Mouse (Mus musculus) G1E-ER4 (cell line): ENCODE measurements around the gene Impdh2. TPM values are rescaled to one million over a fixed set of nuclear protein-coding genes. Genes with fewer than 3 reads are reported as not detected.

Experiments used
- GATA1 ChIP-seq: IDR thresholded peaks from one replicate; pipeline ENCODE4 v1.8.0; 2012; ENCODE audit warnings: low read length, inconsistent platforms
- polyA plus RNA-seq: library from polyadenylated mRNA; stranded (reverse); fragments of >175 nt; gene quantifications from 2 replicates; pipeline ENCODE4 v1.2.3, GENCODE M21; 2012

Impdh2 gene
- polyA plus RNA-seq, result 146 and 164 TPM in 2 replicates

- TF ChIP-seq GATA1, result no peak
Measured at GRCm38 (mm10) chr9:108560227-108560841, at the start of gene Impdh2. Impdh2 (plus strand) TSS chr9:108560286.

GRCm38 (mm10) chr9:108516380-108517251, 43.5 kb upstream of the Impdh2 start, which contains the start of gene Qrich1:
Qrich1 (plus strand) TSS chr9:108516806.
- TF ChIP-seq GATA1, result no peak

- TF ChIP-seq GATA1, result no peak
Measured at GRCm38 (mm10) chr9:108517253-108517930, 42.7 kb upstream of the Impdh2 start.

GRCm38 (mm10) chr9:108517931-108518332, 42.2 kb upstream of the Impdh2 start:
- TF ChIP-seq GATA1, result no peak

- no peak for TF ChIP-seq GATA1
Measured at GRCm38 (mm10) chr9:108521604-108522003, 38.5 kb upstream of the Impdh2 start.

GRCm38 (mm10) chr9:108523341-108523740, 36.7 kb upstream of the Impdh2 start:
- no peak for TF ChIP-seq GATA1

- TF ChIP-seq GATA1, result no peak
Measured at GRCm38 (mm10) chr9:108525400-108525799, 34.7 kb upstream of the Impdh2 start.

- no peak for TF ChIP-seq GATA1
Measured at GRCm38 (mm10) chr9:108530954-108531353, 29.1 kb upstream of the Impdh2 start.

GRCm38 (mm10) chr9:108531496-108531895, 28.6 kb upstream of the Impdh2 start:
- no peak for TF ChIP-seq GATA1

GRCm38 (mm10) chr9:108540846-108541245, 19.2 kb upstream of the Impdh2 start:
- no peak for TF ChIP-seq GATA1

GRCm38 (mm10) chr9:108545986-108546385, 14.1 kb upstream of the Impdh2 start:
- TF ChIP-seq GATA1, result no peak

- no peak for TF ChIP-seq GATA1
Measured at GRCm38 (mm10) chr9:108546875-108547274, 13.2 kb upstream of the Impdh2 start.

- no peak for TF ChIP-seq GATA1
Measured at GRCm38 (mm10) chr9:108559169-108559568, 917 bp upstream of the Impdh2 start.

GRCm38 (mm10) chr9:108563671-108564070, 3.6 kb downstream of the Impdh2 start:
- no peak for TF ChIP-seq GATA1

- no peak for TF ChIP-seq GATA1
Measured at GRCm38 (mm10) chr9:108564131-108564530, 4.0 kb downstream of the Impdh2 start.
